Mouse (Mus musculus) mesoderm, embryonic 11.5 days (tissue): ENCODE measurements around the gene Crisp2.

Experiments used
- DNase-seq: peaks from one replicate; pipeline ENCODE4 v3.0.0-alpha.2; 2012; ENCODE audit warnings: low read depth, low spot score

Crisp2 gene

GRCm38 (mm10) chr17:40716273-40716672 is 90.5 kb downstream of the Crisp2 start:
- DNase-seq, result no peak
